Mouse (Mus musculus) erythroblast, adult 5-6 weeks (primary cell): Measurements from ENCODE around the gene Pold2. TPM values are rescaled to one million over a fixed set of nuclear protein-coding genes. Genes with fewer than 3 reads are reported as not detected.

Source experiments
- ATAC-seq: replicated peaks from 2 replicates; pipeline ENCODE4 v1.8.0; 2016; ENCODE audit warnings: moderate number of reproducible peaks, mild to moderate bottlenecking, moderate TSS enrichment, inconsistent platforms; ENCODE audit not compliant: poor library complexity, low FRiP score, severe bottlenecking
- total RNA-seq, 2 experiments: library from RNA; stranded (forward) in 1 of 2; stranded (reverse) in 1 of 2; fragments of 150-400 nt in 1 of 2; fragments of 200-764, 138-1000 nt in 1 of 2; gene quantifications; 2 replicates each; pipeline versions ENCODE4 v1.2.3 to v1.2.4; 2015 to 2017; ENCODE audit warnings: low replicate concordance in 2 of 2

Pold2 gene
- total RNA-seq, 2 experiments from 2014 or later = 18.0 to 26.5 TPM

GRCm38 (mm10) chr11:5835057-5835456, 43.0 kb downstream of the Pold2 start:
- ATAC-seq = no peak

DNA sequence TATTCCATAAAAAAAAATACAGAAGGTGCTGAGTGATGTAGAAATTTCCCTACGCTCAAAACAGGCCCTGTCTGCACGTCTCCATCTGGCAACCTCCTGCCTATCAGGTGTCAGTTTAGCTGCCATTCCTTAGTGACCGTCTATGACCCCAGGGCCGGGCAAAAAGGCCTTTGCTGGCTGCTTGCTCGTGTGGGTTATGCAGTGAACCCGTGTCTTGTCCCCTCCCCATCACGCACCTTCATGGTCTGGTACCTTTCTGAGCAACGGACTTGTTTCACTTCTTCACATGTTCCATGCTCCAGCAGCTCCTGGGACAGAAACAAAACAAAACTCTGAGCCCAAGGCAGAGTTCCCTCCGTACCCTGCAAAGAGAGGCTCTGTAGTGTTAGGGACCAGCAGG, 43.6 kb downstream of the Pold2 start:
- ATAC-seq = no peak

DNA sequence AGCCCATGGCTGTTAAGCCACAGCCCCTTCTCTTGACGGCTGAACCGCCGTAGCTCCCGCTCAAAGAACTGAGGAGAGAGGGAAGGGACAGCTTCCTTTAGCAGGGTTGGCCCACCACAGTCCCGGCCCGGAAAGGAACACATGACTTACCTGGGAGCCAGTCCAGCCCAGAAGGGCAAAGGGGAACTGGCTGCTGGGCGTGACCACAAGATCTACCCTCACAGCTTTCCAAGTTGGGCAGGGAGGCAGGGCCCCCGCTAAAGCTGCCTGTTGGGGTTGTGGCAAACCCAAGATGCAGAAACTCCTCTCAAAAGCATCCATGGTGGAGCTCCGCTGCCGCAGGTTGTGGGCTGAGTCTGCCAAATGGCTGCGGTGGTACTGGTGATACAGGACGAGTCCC, 48.8 kb downstream of the Pold2 start:
- no peak for ATAC-seq

- ATAC-seq = no peak
These were observed 49.4 kb downstream of the Pold2 start for GRCm38 (mm10) chr11:5828509-5829191.

DNA sequence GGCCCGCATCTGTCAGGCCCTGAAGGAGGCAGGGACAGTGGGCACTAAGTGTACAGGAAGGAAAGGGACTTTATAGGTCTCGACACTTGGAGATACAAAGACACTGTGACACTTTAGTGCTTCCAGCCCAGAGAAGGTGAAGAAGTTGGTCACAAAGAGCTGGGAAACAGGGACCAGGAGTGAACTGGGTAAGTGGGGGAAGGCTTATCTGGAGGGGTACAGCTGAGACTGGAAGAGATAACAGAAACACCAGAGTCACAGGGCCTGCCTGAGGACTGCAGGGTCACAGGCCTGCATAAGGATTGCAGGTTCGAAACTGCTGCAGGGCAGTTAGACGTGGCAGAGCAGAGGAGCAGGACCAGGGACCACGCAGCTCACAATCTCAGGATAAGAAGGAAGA, 50.2 kb downstream of the Pold2 start:
- no peak for ATAC-seq

GRCm38 (mm10) chr11:5825432-5825831, 52.7 kb downstream of the Pold2 start:
- ATAC-seq = no peak

Other genes with a start within 250 kb of the Pold2 start
- gene Mrps24, start 162.6 kb downstream of the Pold2 start, total RNA-seq (2015; ENCODE audit: low replicate concordance) = 16.5 and 28.1 TPM in 2 replicates
- 16.1 and 21.7 TPM in 2 replicates for gene Mrps24, start 162.6 kb downstream of the Pold2 start, total RNA-seq (2017; ENCODE audit: low replicate concordance)
- gene Urgcp, start 115.9 kb downstream of the Pold2 start, total RNA-seq (2015; ENCODE audit: low replicate concordance) = 0.19 and 2.3 TPM in 2 replicates
- gene Urgcp, start 115.9 kb downstream of the Pold2 start, total RNA-seq (2017; ENCODE audit: low replicate concordance) = 1.2 and 3.2 TPM in 2 replicates
- gene Dbnl, start 89.8 kb downstream of the Pold2 start, total RNA-seq (2015; ENCODE audit: low replicate concordance) = 14.4 and 17.1 TPM in 2 replicates
- 26.0 and 32.9 TPM in 2 replicates for gene Dbnl, start 89.8 kb downstream of the Pold2 start, total RNA-seq (2017; ENCODE audit: low replicate concordance)
- gene Pgam2, start 74.6 kb downstream of the Pold2 start, total RNA-seq (2015; ENCODE audit: low replicate concordance) = not detected in 2 replicates
- not detected in 2 replicates for gene Pgam2, start 74.6 kb downstream of the Pold2 start, total RNA-seq (2017; ENCODE audit: low replicate concordance)
- 0.58 and 3.3 TPM in 2 replicates for gene Polm, start 40.3 kb downstream of the Pold2 start, total RNA-seq (2015; ENCODE audit: low replicate concordance)
- gene Polm, start 40.3 kb downstream of the Pold2 start, total RNA-seq (2017; ENCODE audit: low replicate concordance) = 0.28 and 1.5 TPM in 2 replicates
- gene Aebp1, start 16.3 kb downstream of the Pold2 start, total RNA-seq (2015; ENCODE audit: low replicate concordance) = not detected in 2 replicates
- gene Aebp1, start 16.3 kb downstream of the Pold2 start, total RNA-seq (2017; ENCODE audit: low replicate concordance) = not detected in 2 replicates
- gene Myl7, start 20.5 kb upstream of the Pold2 start, total RNA-seq (2015; ENCODE audit: low replicate concordance) = not detected in 2 replicates
- not detected in 2 replicates for gene Myl7, start 20.5 kb upstream of the Pold2 start, total RNA-seq (2017; ENCODE audit: low replicate concordance)
- gene Gck, start 71.8 kb upstream of the Pold2 start, total RNA-seq (2015; ENCODE audit: low replicate concordance) = not detected in 2 replicates
- gene Gck, start 71.8 kb upstream of the Pold2 start, total RNA-seq (2017; ENCODE audit: low replicate concordance) = not detected in 2 replicates
- 9.8 and 11.3 TPM in 2 replicates for gene Ykt6, start 77.4 kb upstream of the Pold2 start, total RNA-seq (2015; ENCODE audit: low replicate concordance)
- 6.8 and 22.3 TPM in 2 replicates for gene Ykt6, start 77.4 kb upstream of the Pold2 start, total RNA-seq (2017; ENCODE audit: low replicate concordance)
- gene Camk2b, start 188.1 kb upstream of the Pold2 start, total RNA-seq (2015; ENCODE audit: low replicate concordance) = not detected in 2 replicates
- 0.14 TPM in 1 of 2 replicates, not detected in the other for gene Camk2b, start 188.1 kb upstream of the Pold2 start, total RNA-seq (2017; ENCODE audit: low replicate concordance)